Mouse (Mus musculus) heart, postnatal 10 days (tissue): ENCODE data around the gene Dedd. TPM values are rescaled to one million over a fixed set of nuclear protein-coding genes. Genes with fewer than 3 reads are reported as not detected.

Source experiments
- total RNA-seq, 2 experiments: library from RNA; stranded (reverse); gene quantifications; 2 replicates each; pipeline ENCODE4 v1.2.3; 2021

The Dedd gene
- total RNA-seq, 2 experiments from 2014 or later: 23.6 to 26.3 TPM

Other genes starting within 250 kb of the Dedd start
- gene Cfap126, start 215.2 kb upstream of the Dedd start, total RNA-seq: 1 to 10 TPM in 1 of 2 experiments, under 1 TPM in 1; 0.67 to 1.6 TPM
- gene Sdhc, start 178.5 kb upstream of the Dedd start, total RNA-seq: 1,000 to 10,000 TPM in 1 of 2 experiments, 100 to 1,000 TPM in 1; 973 to 1,003 TPM
- 10 to 100 TPM; 11.0 to 18.1 TPM for gene Mpz, start 178.4 kb upstream of the Dedd start, total RNA-seq
- gene Pcp4l1, start 132.9 kb upstream of the Dedd start, total RNA-seq: 100 to 1,000 TPM; 136 to 146 TPM
- not detected for gene Nr1i3, start 115.2 kb upstream of the Dedd start, total RNA-seq
- gene Tomm40l, start 106.6 kb upstream of the Dedd start, total RNA-seq: 10 to 100 TPM; 88.9 to 95.9 TPM
- 1 to 10 TPM; 2.3 to 4.2 TPM for gene Apoa2, start 104.1 kb upstream of the Dedd start, total RNA-seq
- 1 to 10 TPM; 9.0 to 9.6 TPM for gene Fcer1g, start 94.8 kb upstream of the Dedd start, total RNA-seq
- gene Adamts4, start 78.7 kb upstream of the Dedd start, total RNA-seq: 1 to 10 TPM; 5.1 to 7.8 TPM
- 1,000 to 10,000 TPM; 1,054 to 1,076 TPM for gene Ndufs2, start 77.8 kb upstream of the Dedd start, total RNA-seq
- gene B4galt3, start 58.8 kb upstream of the Dedd start, total RNA-seq: 10 to 100 TPM; 28.0 to 28.6 TPM
- 10 to 100 TPM; 20.7 to 21.4 TPM for gene Ppox, start 48.0 kb upstream of the Dedd start, total RNA-seq
- 10 to 100 TPM; 20.7 to 26.8 TPM for gene Usp21, start 41.2 kb upstream of the Dedd start, total RNA-seq
- gene Ufc1, start 34.1 kb upstream of the Dedd start, total RNA-seq: 100 to 1,000 TPM; 101 to 112 TPM
- gene Nit1, start 16.5 kb downstream of the Dedd start, total RNA-seq: 10 to 100 TPM; 20.9 to 22.1 TPM
- 10 to 100 TPM; 73.4 to 73.9 TPM for gene Pfdn2, start 16.5 kb downstream of the Dedd start, total RNA-seq
- gene Klhdc9, start 31.7 kb downstream of the Dedd start, total RNA-seq: under 1 TPM; 0.60 to 0.65 TPM
- gene Nectin4, start 41.0 kb downstream of the Dedd start, total RNA-seq: under 1 TPM in 1 of 2 experiments, not detected in 1; 0.22 TPM
- gene Arhgap30, start 59.8 kb downstream of the Dedd start, total RNA-seq: 1 to 10 TPM; 2.1 to 2.5 TPM
- 10 to 100 TPM; 50.4 to 51.3 TPM for gene Usf1, start 82.2 kb downstream of the Dedd start, total RNA-seq
- 1 to 10 TPM; 1.6 TPM for gene Tstd1, start 89.7 kb downstream of the Dedd start, total RNA-seq
- gene F11r, start 108.4 kb downstream of the Dedd start, total RNA-seq: 10 to 100 TPM; 59.4 to 65.1 TPM
- 1 to 10 TPM; 4.4 to 4.5 TPM for gene Alyref2, start 174.3 kb downstream of the Dedd start, total RNA-seq
- not detected for gene Itln1, start 206.1 kb downstream of the Dedd start, total RNA-seq
- under 1 TPM; 0.10 to 0.20 TPM for gene Cd244a, start 230.0 kb downstream of the Dedd start, total RNA-seq